In the genomic region with DNA sequence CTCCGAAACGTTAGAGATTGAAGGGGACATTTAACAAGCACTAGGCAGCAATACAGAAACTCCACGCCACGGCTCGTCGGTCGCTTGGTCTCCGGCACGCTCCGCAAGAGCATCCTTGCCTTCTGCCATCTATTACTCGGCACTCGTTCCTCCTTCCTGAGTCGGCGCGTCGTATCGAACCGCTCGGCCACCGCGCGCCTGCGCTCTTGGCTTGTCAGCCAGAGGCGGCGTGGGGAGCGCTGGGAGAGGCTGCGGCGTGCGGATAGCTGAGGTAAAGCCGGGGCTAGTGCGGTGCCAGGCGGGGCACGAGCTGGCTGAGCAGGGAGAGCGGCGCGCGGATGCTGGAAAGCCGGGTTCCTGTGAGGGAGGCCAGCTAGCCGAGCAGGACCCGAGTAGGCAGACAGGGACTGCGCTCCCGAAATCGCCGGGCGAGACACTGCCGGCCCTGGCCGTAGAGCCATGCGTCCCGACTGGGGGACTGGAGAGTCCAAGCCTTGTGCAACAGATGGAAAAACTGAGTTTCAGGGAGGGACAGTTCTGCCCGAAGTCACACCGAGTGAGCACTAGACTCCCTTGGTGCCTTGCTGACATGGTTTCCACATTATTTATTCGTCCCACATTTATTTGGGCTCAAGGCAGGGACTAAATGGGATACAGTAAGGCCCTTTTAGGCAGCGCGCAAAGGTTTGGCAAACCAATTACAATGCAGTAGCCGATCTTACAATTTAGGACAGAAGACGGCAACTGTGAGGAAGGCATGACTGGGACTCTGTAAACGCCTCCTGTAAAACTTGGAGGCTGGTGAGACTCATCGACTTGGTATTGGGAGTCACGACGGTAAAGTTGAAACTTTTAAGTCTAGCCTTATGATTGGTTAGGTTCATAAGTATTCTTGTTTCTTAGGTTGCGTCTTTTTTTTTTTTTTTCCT, we compare ENCODE assay signal across 8 mouse cellular contexts. TPM values are rescaled to one million over a fixed set of nuclear protein-coding genes. Genes with fewer than 3 reads are reported as not detected.
DNase-seq lines count a peak whose midpoint lies in the region; ATAC-seq and TF ChIP-seq lines count a peak whose summit lies in the region.

A gene (plus strand): TSS at position 197 of the 929 bp plus-strand sequence.

- ATAC-seq in cerebellum, adult (ENCODE audit: insufficient number of reproducible peaks, low FRiP score, low TSS enrichment), result peak; percentile 97
- ATAC-seq in forebrain, embryonic 14.5 days, result peak; percentile 99
- peak; percentile 94 for ATAC-seq in neutrophil, adult 5-6 weeks (ENCODE audit: extremely low read depth, insufficient number of reproducible peaks, low FRiP score, poor library complexity, severe bottlenecking)

- no peak for TF ChIP-seq CTCF in ES-Bruce4 (IDR thresholded peaks at IDR 0.05; ENCODE audit: low read depth, low read length)
- TF ChIP-seq CTCF in lung, adult 2 months (IDR thresholded peaks at IDR 0.05; ENCODE audit: insufficient read depth, low read length), result no peak

- peaks cover 7% of the 10 kb centered on the region for H3K36me3 ChIP-seq in ES-Bruce4 (ENCODE audit: control insufficient read depth, insufficient read depth, low read length, poor library complexity, severe bottlenecking)
- H3K36me3 ChIP-seq in forebrain, embryonic 14.5 days (ENCODE audit: control insufficient read depth, insufficient read depth, low read length), result peaks cover 18% of the 10 kb centered on the region; the same call in 1 of the 2 replicates

- H3K4me3 ChIP-seq in ES-Bruce4 (ENCODE audit: low read depth, low read length), result peak within 1 kb of the TSS; percentile 97
- peak within 1 kb of the TSS; percentile 84 for H3K4me3 ChIP-seq in forebrain, embryonic 14.5 days (ENCODE audit: low read depth, low read length)
- H3K4me3 ChIP-seq in lung, adult 2 months (replicated peaks; ENCODE audit: extremely low read depth, low read depth, low read length), result peak within 1 kb of the TSS; percentile 77

- intact Hi-C loops in heart, postnatal 14 days (cut with DNase I), result loop anchor here (5.0 kb wide), 1 partner anchor 78 kb away; a partner anchor contains a TSS

- no peaks in the 10 kb centered on the region for H3K27me3 ChIP-seq in ES-Bruce4 (ENCODE audit: control insufficient read depth, insufficient read depth, low read length, poor library complexity, severe bottlenecking)
- H3K27me3 ChIP-seq in forebrain, embryonic 14.5 days (replicated peaks; ENCODE audit: control insufficient read depth, insufficient read depth, low read length), result no peaks in the 10 kb centered on the region

- H3K4me1 ChIP-seq in ES-Bruce4 (ENCODE audit: control insufficient read depth, insufficient read depth, low read length), result no peaks in the 10 kb centered on the region
- no peaks in the 10 kb centered on the region for H3K4me1 ChIP-seq in forebrain, embryonic 14.5 days (ENCODE audit: control insufficient read depth, insufficient read depth, low read length)
- no peaks in the 10 kb centered on the region; the same call in 1 of the 2 replicates for H3K4me1 ChIP-seq in lung, adult 2 months (ENCODE audit: control insufficient read depth, insufficient read depth, low read length)

- peak within 1 kb of the TSS; percentile 49 for H3K9ac ChIP-seq in ES-Bruce4 (ENCODE audit: low read depth, poor library complexity, severe bottlenecking)
- H3K9ac ChIP-seq in forebrain, embryonic 14.5 days (ENCODE audit: low read length), result peak within 1 kb of the TSS; percentile 83

- no peak for TF ChIP-seq EP300 in ES-Bruce4 (IDR thresholded peaks at IDR 0.05; ENCODE audit: insufficient read depth, low read depth, low read length)

- H3K4me2 ChIP-seq in forebrain, embryonic 14.5 days (ENCODE audit: low read length), result peak within 1 kb of the TSS; percentile 68

- no peak within 1 kb of the TSS for H3K27ac ChIP-seq in ES-Bruce4 (ENCODE audit: insufficient read depth, low read length)
- no peak within 1 kb of the TSS for H3K27ac ChIP-seq in forebrain, embryonic 14.5 days (ENCODE audit: low read depth, low read length)

- WGBS in forebrain, embryonic 14.5 days, result under 1% methylated on average over 61 of the region's 61 CpGs
- WGBS in lung, adult 2 months, result under 1% methylated on average over 61 of the region's 61 CpGs

- peak; percentile 97 for DNase-seq in forebrain, embryonic 14.5 days (ENCODE audit: low spot score)
- peak; percentile 90 to 92 for DNase-seq in heart, postnatal 14 days
- DNase-seq in layer of hippocampus, adult 18-20 months (ENCODE audit: low spot score in 2 of 2), result peak; percentile 89 to 93
- DNase-seq in lung, adult 2 months, result peak; percentile 82
- peak; percentile 84 to 86 for DNase-seq in thymus, adult 18-20 months

- no peak for TF ChIP-seq POLR2A in ES-Bruce4 (IDR thresholded peaks at IDR 0.05; ENCODE audit: insufficient read depth, low read length)
- TF ChIP-seq POLR2A in lung, adult 2 months (IDR thresholded peaks at IDR 0.05; ENCODE audit: borderline replicate concordance, extremely low read depth, low read depth, low read length), result peak; percentile 66; the same call in 1 of the 2 replicates

- no peaks in the 10 kb centered on the region for H3K9me3 ChIP-seq in ES-Bruce4 (replicated peaks; ENCODE audit: control insufficient read depth, insufficient read depth, low read length, poor library complexity, severe bottlenecking)
- H3K9me3 ChIP-seq in forebrain, embryonic 14.5 days (replicated peaks; ENCODE audit: control insufficient read depth, low read length), result no peaks in the 10 kb centered on the region

RNA-seq across cellular contexts. Expression of the gene that starts here (rescaled TPM):
- 67.5 and 73.3 TPM in 2 replicates for polyA plus RNA-seq in ES-Bruce4 (2011; ENCODE audit: insufficient read depth, insufficient read length, low read depth, missing spikeins)
- polyA plus RNA-seq in forebrain, embryonic 14.5 days (2014; fragmentation: Nextera tagmentation; extraction: Ambion mirVana), result 47.5 and 51.4 TPM in 2 replicates
- total RNA-seq in heart, postnatal 14 days (2021), result 10 to 100 TPM; 14.9 to 15.5 TPM
- 10 to 100 TPM; 15.8 to 17.8 TPM for total RNA-seq in layer of hippocampus, adult 18-20 months (2021)
- polyA plus RNA-seq in lung, adult 2 months (2012; rRNA removed), result 4.3 and 6.1 TPM in 2 replicates
- total RNA-seq in neutrophil, adult 5-6 weeks (2017), result 12.8 and 24.6 TPM in 2 replicates
